Mouse (Mus musculus) thymus, postnatal 10 days (tissue): Measurements from ENCODE around the gene Kif14.

Experiments
- DNase-seq, 2 experiments: peaks; one replicate each; pipeline ENCODE4 v3.0.0; 2021; ENCODE audit warnings: low spot score in 2 of 2

Kif14 gene

DNA sequence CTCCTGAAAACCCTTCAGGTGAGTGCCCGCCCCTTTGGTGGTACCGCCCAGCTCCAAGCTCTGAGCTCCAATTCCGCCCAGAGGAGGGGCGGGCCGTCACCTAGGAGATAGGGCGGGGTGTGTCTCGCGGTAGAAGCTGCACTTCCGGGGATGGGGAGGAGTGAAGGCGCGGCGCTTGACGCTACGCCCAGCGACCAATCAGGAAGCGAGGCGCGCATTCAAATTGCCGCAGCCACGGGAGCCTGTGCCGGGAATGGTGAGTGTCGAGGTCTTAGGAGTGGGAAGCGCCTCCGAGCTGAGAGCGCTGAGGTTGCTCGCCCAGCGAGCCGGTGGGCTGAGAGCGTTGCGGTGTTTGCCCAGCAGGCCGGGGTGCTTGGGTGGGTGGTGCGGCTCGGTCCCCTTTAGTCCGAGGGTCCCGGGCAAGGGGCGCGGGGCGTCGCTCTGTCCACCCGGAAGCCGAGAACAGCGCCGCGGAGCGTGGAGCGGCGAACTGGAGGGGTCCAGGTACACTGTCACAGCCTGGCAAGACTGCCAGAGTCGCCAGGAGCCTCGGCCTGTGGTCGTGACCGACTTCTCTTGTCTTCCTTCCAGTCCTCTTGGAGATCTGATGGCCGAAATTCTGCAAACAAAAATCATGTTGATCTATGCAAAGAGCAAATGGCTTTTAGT lies at the start of gene Kif14:
Gene Kif14, plus strand, starts transcription at position 201 of the 669 bp plus-strand sequence.
- DNase-seq = peak; percentile 93 to 94

DNA sequence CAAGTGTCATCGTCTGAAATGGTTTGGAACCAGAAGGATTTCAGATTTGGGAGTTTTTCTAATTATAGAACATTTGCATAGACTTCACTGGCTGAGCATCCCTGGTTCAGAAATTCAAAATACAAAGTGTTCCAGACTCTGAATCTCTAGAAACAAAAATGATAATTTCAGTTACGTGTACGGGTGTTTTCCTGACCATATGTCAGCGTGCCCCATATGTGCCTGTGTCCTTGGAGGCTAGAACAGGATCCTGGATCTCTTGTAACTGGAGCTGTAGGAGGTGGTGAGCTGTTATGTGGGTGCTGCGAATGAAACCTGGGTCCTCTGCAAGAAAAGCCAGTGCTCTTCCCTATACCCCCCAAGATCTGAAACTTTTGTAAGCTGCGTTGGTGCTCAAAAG lies 47.8 kb upstream of the Kif14 start:
- no peak for DNase-seq

DNA sequence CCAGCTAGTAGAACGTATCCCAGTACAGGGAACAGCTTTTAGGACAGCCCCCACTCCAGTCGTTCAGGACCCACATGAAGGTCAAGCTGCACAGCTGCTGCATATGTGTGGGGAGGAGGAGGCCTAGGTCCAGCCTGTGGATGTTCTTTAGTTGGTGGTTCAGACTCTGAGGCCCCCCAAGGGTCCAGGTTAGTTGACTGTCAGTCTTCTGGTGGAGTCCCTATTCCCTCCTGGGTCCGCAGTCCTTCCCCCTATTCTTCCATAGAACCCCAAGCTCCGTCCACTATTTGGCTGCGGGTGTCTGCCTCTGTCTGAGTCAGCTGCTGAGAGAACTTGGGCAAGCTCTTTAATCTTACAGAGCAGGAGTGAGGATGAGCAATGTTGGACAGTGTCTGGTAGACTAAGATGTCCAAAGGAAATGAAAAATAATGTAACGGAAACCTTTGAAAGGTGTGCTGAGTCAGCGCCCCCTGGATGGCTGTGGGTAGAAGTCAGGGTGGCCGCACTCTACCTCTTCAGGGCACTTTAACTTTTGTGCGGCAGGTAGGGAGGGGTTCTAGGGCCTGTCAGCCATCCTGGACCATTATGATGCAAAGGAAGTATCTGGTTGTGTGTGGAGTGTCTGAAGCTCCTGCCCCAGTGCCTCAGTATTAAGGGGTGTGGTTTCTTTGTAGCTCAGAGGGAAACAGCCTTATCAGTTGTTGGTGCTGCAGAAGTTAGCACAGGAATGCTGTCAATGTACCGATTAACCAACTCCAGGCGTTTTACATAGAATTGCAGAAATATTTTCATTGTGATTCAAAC lies 38.8 kb upstream of the Kif14 start:
- DNase-seq = no peak

DNA sequence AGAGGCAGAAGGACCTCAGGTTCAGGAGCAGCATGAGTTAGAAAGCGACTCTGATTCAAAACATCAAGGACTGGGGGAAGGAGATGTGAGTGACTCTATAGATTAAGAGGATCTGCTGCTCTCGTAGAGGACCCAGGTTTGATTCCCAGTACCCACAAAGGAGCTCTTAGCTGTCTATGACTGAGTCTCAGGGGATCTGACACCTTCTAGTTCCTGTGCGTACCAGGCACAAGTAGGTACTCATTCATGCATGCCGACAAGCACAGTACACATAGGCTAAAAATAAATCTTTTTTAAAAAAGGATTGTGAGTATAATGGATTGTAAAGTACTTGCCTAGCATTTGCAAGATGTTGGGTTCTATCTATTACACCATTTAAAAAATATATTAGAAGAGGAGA lies 37.2 kb upstream of the Kif14 start:
- DNase-seq = no peak

- DNase-seq = no peak
Observed at GRCm38 (mm10) chr1:136430126-136430818, 35.9 kb upstream of the Kif14 start.

GRCm38 (mm10) chr1:136440741-136441140 lies 25.4 kb upstream of the Kif14 start:
- DNase-seq = no peak

DNA sequence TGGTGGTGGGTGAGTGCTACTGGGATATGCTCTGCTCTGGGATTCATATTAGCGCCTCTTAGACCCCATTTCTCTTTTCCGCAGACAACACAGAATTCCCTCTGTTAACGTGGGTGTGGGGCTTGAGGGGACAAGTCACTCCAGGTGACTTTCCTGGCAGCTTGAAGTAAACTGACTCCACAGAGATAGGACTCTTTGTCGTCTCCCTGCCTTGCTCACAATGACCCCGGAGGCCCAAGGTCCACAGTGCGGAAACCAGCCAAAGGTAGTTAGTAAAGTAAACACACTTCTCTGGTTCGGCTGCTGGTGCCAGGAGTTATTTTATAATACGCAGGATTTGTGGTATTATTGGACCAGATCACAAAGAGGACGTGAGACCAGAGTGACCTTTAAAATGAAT lies 23.3 kb upstream of the Kif14 start:
- DNase-seq = no peak

DNA sequence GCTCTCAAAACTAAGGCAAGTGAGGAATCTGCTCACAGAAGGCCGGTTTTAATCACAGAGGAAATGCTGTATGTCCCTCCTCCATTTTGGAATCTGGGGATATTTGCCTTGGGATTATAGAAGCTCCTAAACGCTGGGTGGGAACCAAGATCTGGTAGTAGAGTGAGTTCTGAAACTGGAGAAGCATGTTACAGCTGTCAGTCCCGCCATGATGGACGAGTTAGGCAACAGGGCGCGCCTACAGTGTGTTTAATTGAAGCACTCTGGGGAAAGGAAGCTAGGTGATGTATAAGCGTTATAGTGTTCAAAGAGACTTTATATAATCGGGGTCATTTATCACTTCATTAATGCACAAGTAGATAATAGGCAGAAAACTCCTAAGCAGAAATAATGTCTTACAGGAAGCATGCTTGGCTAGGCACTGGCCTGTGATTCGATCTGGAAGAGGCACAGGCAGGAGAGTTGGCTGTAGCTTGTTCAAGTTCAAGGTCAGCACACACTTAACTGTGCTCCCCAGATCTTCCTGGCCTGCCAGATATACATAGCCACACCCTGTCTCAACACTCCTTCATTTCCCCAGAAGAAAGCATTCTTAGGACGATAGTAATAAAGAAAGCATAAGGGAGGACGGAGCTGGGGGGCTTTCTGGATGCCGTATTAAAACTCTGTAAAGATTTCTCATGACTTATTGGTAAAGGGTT lies 21.4 kb upstream of the Kif14 start:
- no peak for DNase-seq

DNA sequence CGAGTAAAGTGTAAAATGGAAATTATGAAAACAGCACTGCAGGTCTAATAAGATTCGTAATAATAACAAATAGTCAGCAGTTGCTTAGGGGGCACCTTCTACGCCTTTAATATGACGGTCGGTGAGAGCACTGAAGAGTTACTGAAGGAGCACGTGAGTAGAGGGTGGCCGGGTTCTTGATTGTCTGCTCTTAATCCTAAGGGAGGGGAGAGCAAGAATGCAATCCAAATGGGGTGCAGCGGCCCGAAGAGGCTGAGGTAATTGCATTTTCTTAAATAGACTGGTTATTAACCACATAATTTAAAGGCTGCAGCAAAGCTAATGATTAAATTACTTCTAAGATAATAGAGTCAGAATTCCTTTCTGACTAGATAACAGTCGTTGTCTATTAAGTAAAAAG lies 19.2 kb upstream of the Kif14 start:
- DNase-seq = no peak

DNA sequence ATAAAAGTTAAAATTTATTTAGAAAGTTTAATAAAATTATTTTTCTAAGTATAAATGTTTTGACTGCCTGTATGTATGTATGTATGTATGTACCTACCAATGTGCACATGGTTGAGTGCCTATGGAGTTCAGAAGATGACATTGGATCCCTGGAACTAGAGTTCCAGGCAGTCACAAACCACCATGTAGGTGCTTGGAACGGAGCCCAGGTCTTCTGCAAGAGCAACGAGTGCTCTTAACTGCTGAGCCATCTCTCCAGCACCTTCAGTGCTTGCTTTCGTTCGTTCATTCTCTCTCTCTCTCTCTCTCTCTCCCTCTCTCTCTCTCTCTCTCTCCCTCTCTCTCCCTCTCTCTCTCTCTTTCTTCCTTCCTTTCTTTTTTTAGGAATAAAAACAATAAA lies 18.8 kb upstream of the Kif14 start:
- DNase-seq = no peak

GRCm38 (mm10) chr1:136449541-136449940 lies 16.6 kb upstream of the Kif14 start:
- no peak for DNase-seq

- DNase-seq = no peak
Observed at GRCm38 (mm10) chr1:136450206-136450605, 15.9 kb upstream of the Kif14 start.

GRCm38 (mm10) chr1:136452421-136452820 lies 13.7 kb upstream of the Kif14 start:
- DNase-seq = no peak

- DNase-seq = no peak
Observed at GRCm38 (mm10) chr1:136455756-136456585, 10.2 kb upstream of the Kif14 start.

DNA sequence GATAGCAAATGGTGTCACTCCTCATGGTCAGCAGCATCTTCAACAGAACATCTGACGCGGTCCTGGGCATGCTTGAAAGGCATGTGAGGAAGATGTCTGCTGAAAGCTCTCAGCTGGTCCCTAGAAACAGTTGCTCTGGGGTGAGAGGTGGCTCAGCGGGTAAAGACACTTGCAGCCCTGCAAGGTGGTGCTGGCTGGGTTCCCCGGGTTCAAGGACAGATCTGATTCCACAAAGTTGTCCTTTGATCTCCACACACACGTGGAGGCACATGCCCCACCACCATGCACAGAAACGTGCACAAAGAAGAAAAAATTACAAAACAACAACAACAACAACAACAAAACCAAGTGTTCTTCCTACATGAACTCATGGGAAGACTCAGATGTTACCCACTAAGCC lies 9.4 kb upstream of the Kif14 start:
- DNase-seq = no peak

DNA sequence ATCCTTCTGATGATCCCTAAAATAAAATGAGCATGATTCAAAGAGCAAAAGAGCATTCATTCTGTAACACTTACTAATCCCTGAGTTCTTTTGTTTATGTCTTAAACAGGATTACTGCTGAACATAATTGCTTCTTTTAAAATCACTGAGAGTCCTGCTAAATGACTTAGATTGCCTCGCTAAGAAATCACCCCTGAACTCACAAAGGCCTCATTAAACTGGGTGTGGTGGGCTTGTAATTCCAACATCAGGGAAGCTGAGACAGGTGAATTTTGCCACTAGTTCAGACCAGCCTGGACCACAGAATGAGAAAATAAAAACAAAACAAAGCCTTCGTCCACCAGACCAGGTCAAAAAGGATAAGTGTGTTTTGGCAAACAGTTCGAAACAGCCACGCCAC lies 8.7 kb upstream of the Kif14 start:
- no peak for DNase-seq

GRCm38 (mm10) chr1:136458691-136459245 lies 7.4 kb upstream of the Kif14 start:
- DNase-seq = peak in 1 of 2 experiments; percentile 41

DNA sequence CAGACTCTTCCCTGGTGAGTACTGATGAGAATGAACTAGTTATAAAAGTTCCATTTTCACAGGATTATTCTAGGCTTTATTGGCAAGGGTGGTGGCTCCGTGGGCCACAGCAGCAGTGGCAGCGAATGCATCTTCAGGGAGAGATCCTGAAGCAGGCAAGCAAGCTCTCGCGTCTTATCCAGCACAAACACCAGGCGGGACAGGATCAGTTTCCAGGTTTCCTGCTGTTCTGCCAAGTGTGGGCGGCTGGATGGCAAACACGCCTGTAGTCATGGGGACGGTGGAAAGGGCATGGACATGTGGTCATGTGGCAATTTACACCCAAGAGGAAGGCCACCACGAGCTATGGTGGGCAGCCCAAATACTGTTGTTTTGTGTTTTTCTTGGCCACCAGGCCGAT lies 3.7 kb upstream of the Kif14 start:
- no peak for DNase-seq

DNA sequence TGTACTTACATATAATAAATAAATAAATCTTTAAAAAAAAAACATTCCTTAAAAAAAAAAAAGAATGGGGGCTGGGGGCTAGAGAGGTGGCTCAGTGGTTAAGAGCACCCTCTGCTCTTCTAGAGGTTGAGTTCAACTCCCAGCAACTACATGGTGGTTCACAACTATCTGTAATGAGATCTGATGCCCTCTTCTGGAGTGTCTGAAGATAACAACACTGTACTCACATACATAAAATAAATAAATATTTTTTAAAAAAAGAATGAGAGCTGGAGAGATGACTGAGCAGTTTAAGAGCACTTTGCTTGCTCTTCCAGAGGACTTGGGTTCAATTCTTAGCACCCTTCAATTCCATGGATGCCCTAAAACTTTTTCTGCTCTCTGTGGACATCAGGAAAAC lies 975 bp upstream of the Kif14 start:
- DNase-seq = no peak

- no peak for DNase-seq
Observed at GRCm38 (mm10) chr1:136469408-136469807, 3.3 kb downstream of the Kif14 start.

DNA sequence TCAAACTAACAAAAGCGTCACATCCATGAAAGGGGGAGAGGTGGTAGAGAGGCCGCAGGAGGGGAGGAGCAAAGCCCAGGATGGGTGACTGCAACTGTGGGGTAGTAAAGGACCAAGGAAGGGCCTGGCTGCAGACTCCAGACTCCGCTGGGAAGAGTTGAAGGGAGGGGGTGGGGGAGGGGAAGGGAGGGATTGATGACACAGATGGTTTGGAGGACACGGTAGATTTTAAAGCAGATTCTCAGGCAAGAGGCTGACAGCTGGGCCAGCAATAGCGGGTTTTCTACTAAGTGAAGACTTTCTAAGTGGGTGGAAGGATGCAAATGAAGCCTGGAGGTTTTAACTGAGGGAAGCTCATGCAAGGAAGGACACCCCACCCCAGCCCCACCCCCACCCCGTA lies 4.3 kb downstream of the Kif14 start:
- no peak for DNase-seq
